Mouse (Mus musculus): ENCODE measurements around the gene Tnp2. TPM values are rescaled to one million over a fixed set of nuclear protein-coding genes. Genes with fewer than 3 reads are reported as not detected.
"Not testable (repeated sequence)": the region's sequence is repeated elsewhere in the genome, so short reads cannot be mapped to it uniquely, and the experiment has no call there.

The Tnp2 gene
- polyA plus RNA-seq, 1 experiment from 2014 or later, result not detected

DNA sequence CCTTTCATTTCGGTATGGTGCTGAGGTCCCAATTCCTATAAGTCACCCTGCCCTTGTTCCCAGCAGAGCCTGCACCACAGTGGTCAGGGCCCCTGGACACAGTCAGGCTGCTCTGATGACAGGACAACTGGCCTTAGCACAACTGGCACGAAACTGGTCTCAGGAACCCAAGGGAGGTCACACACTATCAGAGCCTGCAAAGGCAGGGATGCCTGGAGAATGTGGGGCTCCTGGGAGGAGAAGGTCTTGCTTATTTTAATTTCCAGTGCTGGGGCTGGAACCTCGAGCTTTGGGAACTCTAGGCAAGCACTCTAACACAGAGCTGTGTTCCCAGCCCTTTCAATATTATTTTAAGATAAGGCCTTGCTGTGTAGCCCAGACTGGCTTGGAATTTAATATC is 31.5 kb upstream of the Tnp2 start:
- ATAC-seq (replicated peaks), result no peak
- H3K36me3 ChIP-seq, result no peaks in the 10 kb centered on the region
- no peaks in the 10 kb centered on the region for H3K9me3 ChIP-seq
- no peak overlapping the region for H3K4me2 ChIP-seq (replicated peaks)
- H3K4me1 ChIP-seq, result no peaks in the 10 kb centered on the region
- WGBS, result 70% methylated on average over 3 of the region's 3 CpGs
- no peak overlapping the region for H3K27ac ChIP-seq (replicated peaks)
- no peak overlapping the region for H3K4me3 ChIP-seq
- no peaks in the 10 kb centered on the region for H3K27me3 ChIP-seq
- no peak overlapping the region for H3K9ac ChIP-seq (replicated peaks)

DNA sequence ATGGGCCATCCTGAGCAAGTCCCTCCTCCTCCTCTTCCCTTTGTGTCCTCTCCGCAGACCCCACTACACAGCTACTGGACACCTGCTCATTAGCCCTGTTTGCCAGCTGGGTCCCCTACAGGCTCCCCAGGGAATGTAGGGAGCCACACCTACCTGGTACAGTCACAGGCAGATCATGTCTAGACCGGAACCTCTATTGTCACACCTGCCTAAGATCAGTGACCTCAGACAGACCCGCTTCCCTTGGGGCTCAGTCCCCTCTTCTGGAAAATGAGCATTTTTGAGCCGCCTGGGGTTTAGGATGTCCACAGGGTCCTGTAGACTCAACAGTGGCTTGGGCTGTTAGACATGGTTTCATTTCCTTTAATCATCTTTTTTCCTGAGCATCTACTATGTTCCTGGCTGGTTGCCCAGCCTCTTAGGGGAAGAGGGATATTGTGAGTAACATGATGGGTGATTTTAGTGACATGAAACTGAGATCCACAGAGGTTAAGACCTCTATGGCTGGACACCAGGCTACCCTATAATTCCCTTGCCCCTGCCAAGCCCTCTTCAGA is 30.2 kb upstream of the Tnp2 start:
- Histone ChIP-seq H3K4me3 (no peak overlapping the region), H3K4me1 (no peaks in the 10 kb centered on the region), H3K36me3 (no peaks in the 10 kb centered on the region), H3K4me2 (replicated peaks) (no peak overlapping the region), H3K9ac (replicated peaks) (no peak overlapping the region), H3K27me3 (no peaks in the 10 kb centered on the region), H3K9me3 (no peaks in the 10 kb centered on the region), H3K27ac (replicated peaks) (no peak overlapping the region)
- 86% methylated on average over 4 of the region's 4 CpGs for WGBS
- ATAC-seq (replicated peaks), result no peak

DNA sequence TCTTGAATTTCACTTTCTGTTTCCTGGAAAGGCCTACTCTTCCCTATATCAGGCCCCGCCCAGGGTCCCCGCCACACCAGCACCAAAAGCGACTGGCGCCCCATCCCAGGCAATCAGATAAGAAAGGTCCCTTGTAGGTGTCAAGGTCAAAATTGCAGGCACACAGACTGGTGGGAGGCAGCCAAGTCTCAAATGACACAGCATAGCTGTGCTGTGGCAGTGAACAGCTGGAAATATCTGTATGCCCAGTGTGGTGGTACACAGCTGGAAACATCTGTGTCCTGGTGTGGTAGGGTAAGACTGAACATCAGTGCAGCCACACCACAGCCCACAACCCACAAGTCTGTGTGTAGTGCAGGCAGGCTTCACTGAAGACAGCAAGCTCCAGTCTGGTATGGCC is 26.4 kb upstream of the Tnp2 start:
- H3K36me3 ChIP-seq, result no peaks in the 10 kb centered on the region
- H3K4me1 ChIP-seq, result no peaks in the 10 kb centered on the region
- H3K4me2 ChIP-seq (replicated peaks), result no peak overlapping the region
- no peak overlapping the region for H3K9ac ChIP-seq (replicated peaks)
- H3K4me3 ChIP-seq, result no peak overlapping the region
- 96% methylated on average over 4 of the region's 4 CpGs for WGBS
- H3K27ac ChIP-seq (replicated peaks), result no peak overlapping the region
- no peaks in the 10 kb centered on the region for H3K9me3 ChIP-seq
- ATAC-seq (replicated peaks), result no peak
- no peaks in the 10 kb centered on the region for H3K27me3 ChIP-seq

DNA sequence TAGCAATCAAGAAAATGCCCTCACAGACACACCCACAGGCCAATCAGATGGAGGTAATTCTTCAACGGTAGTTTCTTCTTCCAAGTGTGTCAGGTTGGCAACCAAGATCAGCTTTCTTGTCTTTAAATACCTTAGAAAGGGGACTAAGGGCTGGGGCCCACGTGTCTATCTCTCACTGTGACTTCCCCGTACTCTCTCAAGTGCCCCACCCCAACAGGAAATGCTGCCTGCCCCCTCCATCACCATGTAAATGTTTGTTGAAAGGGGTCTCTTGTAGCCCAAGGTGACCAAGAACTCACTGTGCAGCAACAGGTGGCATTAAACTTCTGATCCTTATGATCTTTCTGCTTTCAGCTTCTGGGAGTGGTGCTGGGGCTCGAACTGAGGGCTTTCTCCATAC is 25.3 kb upstream of the Tnp2 start:
- H3K27ac ChIP-seq (replicated peaks), result no peak overlapping the region
- 73% methylated on average over 4 of the region's 4 CpGs for WGBS
- no peak for ATAC-seq (replicated peaks)

DNA sequence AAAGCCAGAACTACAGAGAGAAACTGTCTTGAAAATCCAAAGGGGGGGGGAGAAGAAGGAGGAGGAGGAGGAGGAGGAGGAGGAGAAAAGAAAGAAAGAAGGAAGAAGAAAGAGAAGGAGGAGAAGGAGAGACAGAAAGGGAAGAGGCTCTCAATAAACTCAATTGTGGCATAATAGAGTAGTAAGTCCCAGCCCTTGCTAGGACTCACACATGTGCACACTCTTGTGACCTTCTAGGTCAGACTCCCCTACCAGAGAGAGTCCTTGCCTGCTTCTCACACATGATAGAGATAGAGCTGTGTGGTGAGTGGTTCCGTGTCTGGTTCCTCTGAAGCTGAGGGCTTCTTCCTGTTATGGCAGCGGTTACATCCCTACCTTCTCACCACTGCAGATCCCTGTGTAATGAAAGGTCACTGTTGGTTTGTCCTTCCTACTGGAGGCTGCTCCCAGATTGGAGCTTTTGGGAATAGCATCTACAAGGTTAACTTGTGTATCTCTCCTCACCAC is 24.5 kb upstream of the Tnp2 start, which contains the start of gene Gm11172:
TSS of gene Gm11172 (plus strand) at position 51 of the 507 bp plus-strand sequence.
- Histone ChIP-seq H3K4me3 (no peak within 1 kb of the TSS), H3K27ac (replicated peaks) (no peak within 1 kb of the TSS), H3K9ac (replicated peaks) (no peak within 1 kb of the TSS), H3K36me3 (no peaks in the 10 kb centered on the region), H3K9me3 (no peaks in the 10 kb centered on the region), H3K27me3 (no peaks in the 10 kb centered on the region), H3K4me2 (replicated peaks) (no peak within 1 kb of the TSS), H3K4me1 (no peaks in the 10 kb centered on the region)
- WGBS, result 96% methylated on average over 2 of the region's 2 CpGs
- ATAC-seq (replicated peaks), result no peak

More for the DNA sequence above, 25.3 kb upstream of the Tnp2 start:
- Histone ChIP-seq H3K9me3 (no peaks in the 10 kb centered on the region), H3K27me3 (no peaks in the 10 kb centered on the region), H3K4me1 (no peaks in the 10 kb centered on the region), H3K36me3 (no peaks in the 10 kb centered on the region), H3K9ac (replicated peaks) (no peak overlapping the region), H3K4me3 (no peak overlapping the region), H3K4me2 (replicated peaks) (no peak overlapping the region)

DNA sequence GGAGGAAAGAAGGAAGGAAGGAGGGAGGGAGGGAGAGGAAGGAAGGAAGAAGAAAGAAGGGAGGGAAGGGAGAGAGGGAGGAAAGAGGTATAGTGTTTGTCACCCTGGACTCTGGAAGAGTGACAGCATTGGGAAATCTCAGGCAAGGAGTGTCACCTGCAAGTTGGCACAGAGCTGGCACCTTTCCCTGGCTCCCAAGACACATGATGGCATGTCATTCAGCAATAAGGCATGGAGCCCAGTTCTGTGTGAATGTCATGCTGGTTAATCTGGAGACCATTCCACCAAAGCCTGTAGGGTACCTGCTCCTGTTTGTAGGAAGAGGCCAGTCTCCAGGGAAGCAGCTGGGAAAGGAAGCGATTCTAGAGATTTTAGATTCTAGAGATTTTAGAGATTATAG is 21.9 kb upstream of the Tnp2 start:
- 97% methylated on average over 1 of the region's 1 CpGs for WGBS
- no peaks in the 10 kb centered on the region for H3K27me3 ChIP-seq
- H3K4me2 ChIP-seq (replicated peaks), result no peak overlapping the region
- H3K27ac ChIP-seq (replicated peaks), result no peak overlapping the region
- H3K4me1 ChIP-seq, result no peaks in the 10 kb centered on the region
- H3K36me3 ChIP-seq, result no peaks in the 10 kb centered on the region
- no peak overlapping the region for H3K9ac ChIP-seq (replicated peaks)
- H3K9me3 ChIP-seq, result no peaks in the 10 kb centered on the region
- no peak for ATAC-seq (replicated peaks)
- no peak overlapping the region for H3K4me3 ChIP-seq

DNA sequence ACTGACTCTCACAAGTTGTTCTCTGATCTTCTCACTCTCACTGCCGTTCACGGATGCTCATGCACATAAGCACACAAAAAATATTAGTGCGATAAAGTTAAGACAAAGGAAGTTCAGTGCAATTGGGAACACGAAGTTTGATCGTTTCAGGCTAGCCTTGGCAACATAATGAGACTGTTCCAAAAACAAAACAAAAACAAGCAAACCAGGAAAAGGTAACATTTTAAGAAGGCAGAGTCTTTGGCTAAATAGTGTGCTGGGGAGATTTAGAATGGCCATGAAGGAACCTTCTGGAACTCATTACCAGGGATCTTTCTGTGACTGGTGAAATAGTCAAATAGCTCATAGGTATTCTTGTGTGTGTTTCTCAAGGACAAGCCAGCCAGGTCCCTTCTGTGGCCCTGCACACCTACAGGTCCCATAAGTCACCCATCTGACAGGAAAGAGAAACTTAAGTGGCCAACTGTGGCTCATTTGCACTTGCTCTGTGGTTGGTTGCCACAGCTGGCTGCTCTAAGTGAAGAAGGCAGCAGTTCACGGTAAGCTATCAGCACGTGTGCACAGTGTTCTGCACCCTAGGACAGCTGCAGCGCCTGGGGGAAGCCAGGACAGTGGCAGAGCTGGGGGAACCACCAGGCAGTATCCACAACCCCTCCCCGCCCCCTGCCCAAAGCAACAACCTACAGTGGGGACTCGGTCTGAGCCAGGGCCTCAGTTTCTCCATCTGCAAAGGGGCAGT is 17.5 kb upstream of the Tnp2 start, which contains the start of gene Prm1:
TSS of gene Prm1 (minus strand) at position 51 of the 739 bp plus-strand sequence.
- no peak within 1 kb of the TSS for H3K4me3 ChIP-seq
- H3K27ac ChIP-seq (replicated peaks), result no peak within 1 kb of the TSS
- ATAC-seq (replicated peaks), result no peak
- no peaks in the 10 kb centered on the region for H3K36me3 ChIP-seq
- no peaks in the 10 kb centered on the region for H3K4me1 ChIP-seq
- no peaks in the 10 kb centered on the region for H3K9me3 ChIP-seq
- no peak within 1 kb of the TSS for H3K4me2 ChIP-seq (replicated peaks)
- 86% methylated on average over 10 of the region's 10 CpGs for WGBS
- no peak within 1 kb of the TSS for H3K9ac ChIP-seq (replicated peaks)
- no peaks in the 10 kb centered on the region for H3K27me3 ChIP-seq

DNA sequence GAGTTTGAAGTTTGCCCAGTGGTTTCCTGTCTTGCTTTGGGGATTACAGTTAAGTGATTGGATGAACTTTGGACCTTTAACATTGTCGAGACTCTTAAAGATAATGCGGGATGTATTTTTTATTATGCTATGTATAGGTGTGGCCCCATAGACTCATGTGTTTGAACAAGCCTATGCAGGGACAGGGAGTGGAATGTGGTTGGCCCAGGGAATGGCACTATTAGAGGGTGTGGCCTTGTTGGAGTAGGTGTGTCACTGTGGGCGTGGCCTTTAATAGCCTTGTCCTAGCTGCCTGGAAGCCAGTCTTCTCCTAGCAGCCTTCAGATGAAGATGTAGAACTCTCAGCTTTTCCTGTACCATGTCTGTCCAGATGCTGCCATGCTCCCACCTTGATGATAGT is 14.0 kb upstream of the Tnp2 start:
- not testable (repeated sequence) for H3K4me2 ChIP-seq (replicated peaks); H3K4me1 ChIP-seq; H3K27me3 ChIP-seq; H3K27ac ChIP-seq (replicated peaks); H3K4me3 ChIP-seq; H3K9me3 ChIP-seq; ATAC-seq (replicated peaks); H3K36me3 ChIP-seq; H3K9ac ChIP-seq (replicated peaks)
- WGBS, result 88% methylated on average over 3 of the region's 3 CpGs

DNA sequence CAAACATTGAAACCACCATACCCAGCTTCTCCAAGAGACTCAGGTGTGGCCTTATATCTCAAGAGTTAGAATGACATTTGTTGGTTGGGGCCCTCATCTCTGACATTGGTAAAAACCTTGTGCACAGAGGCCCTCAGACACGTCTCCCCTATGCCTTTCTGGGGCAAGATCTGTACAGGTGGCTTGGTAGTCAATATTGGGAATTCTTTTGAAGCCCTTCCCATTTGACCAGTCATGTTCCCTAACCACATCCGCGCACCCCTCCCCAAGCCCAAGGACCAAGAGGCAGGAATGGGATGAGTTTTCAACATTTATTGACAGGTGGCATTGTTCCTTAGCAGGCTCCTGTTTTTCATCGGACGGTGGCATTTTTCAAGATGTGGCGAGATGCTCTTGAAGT is 7.6 kb upstream of the Tnp2 start, which contains the start of gene Prm2:
TSS of gene Prm2 (minus strand) at position 101 of the 400 bp plus-strand sequence.
- 78% methylated on average over 6 of the region's 6 CpGs for WGBS
- H3K27me3 ChIP-seq, result peaks cover 4% of the 10 kb centered on the region; the same call in 1 of the 2 replicates
- no peaks in the 10 kb centered on the region for H3K9me3 ChIP-seq
- H3K4me2 ChIP-seq (replicated peaks), result no peak within 1 kb of the TSS
- no peak within 1 kb of the TSS for H3K4me3 ChIP-seq
- no peak within 1 kb of the TSS for H3K27ac ChIP-seq (replicated peaks)
- H3K36me3 ChIP-seq, result no peaks in the 10 kb centered on the region
- H3K9ac ChIP-seq (replicated peaks), result no peak within 1 kb of the TSS
- H3K4me1 ChIP-seq, result no peaks in the 10 kb centered on the region
- ATAC-seq (replicated peaks), result no peak

DNA sequence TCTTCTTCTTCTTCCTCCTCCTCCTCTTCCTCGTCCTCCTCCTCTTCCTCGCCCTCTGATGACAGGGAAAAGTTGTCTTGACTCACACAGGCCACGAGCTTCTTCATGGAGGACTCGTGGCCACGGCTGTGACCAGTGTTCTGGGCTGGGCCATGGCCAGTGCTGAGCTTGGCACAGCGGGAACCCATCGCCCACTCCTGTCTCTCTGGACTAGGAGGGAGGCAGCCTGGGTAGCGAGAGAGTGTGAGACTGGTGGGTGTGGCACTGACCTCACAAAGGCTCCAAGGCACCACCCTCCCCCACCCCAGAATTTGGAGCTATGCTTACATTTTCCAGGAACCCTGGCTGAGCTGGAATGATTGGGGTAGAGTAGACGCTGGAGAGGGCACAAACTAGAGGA is 2.2 kb upstream of the Tnp2 start, which contains the start of gene Prm3:
TSS of gene Prm3 (minus strand) at position 213 of the 400 bp plus-strand sequence.
- ATAC-seq (replicated peaks), result no peak
- WGBS, result 81% methylated on average over 9 of the region's 9 CpGs
- H3K36me3 ChIP-seq, result no peaks in the 10 kb centered on the region
- peaks cover under 1% of the 10 kb centered on the region; the same call in 1 of the 2 replicates for H3K27me3 ChIP-seq
- no peak within 1 kb of the TSS for H3K4me2 ChIP-seq (replicated peaks)
- peaks cover 6% of the 10 kb centered on the region; the same call in 1 of the 2 replicates for H3K4me1 ChIP-seq
- H3K27ac ChIP-seq (replicated peaks), result no peak within 1 kb of the TSS
- no peaks in the 10 kb centered on the region for H3K9me3 ChIP-seq
- H3K9ac ChIP-seq (replicated peaks), result no peak within 1 kb of the TSS
- H3K4me3 ChIP-seq, result no peak within 1 kb of the TSS

DNA sequence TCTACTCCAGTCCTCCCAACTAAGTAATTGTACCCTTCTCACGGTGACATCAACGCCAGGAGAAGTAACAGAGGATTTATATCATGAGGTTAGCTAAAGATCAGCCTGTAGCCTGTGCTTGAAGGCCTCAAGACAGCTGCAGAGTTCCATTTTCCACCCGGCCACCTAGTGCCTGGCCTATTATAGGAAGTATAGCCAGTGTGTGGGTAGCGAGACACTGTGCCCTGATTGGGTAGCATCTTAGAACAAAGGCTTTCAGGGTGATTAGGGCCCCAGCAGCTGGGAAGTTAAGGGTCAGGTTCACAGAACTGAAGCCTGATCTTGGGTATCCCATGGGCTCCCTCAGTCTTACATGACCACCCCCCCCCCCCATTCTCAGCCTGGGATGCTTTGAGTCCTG is 406 bp upstream of the Tnp2 start:
- Histone ChIP-seq H3K4me3 (no peak overlapping the region), H3K4me1 (peaks cover 18% of the 10 kb centered on the region), H3K4me2 (replicated peaks) (no peak overlapping the region), H3K36me3 (no peaks in the 10 kb centered on the region), H3K9me3 (no peaks in the 10 kb centered on the region), H3K27me3 (0 out of 2 replicates have a peak, but pooled peaks cover 2% of the 10 kb centered on the region), H3K9ac (replicated peaks) (no peak overlapping the region), H3K27ac (replicated peaks) (no peak overlapping the region)
- ATAC-seq (replicated peaks), result no peak
- WGBS, result 50% methylated on average over 4 of the region's 4 CpGs

DNA sequence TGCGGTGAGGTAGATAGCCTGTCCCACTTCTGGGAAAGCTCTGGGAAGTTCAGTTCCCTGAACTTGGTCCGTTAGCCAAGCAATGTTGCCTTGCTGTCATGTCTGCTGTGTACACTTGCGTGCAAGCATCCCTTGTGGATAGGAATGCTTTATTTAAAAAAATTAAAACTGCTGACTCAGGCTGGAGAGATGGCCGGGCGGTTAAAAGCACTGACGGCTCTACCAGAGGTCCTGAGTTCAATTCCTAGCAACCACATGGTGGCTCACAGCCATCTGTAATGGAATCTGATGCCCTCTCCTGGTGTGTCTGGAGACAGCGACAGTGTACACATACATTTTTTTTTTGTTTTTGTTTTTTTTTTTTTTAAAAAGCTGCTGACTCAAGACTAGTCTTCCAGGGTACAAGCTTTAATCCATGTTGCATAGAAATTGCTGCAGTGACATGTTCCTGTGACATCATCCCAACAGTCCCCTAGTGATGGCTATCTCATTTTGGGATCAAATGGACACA is 857 bp downstream of the Tnp2 start:
- 83% methylated on average over 7 of the region's 7 CpGs for WGBS
- H3K4me2 ChIP-seq (replicated peaks), result no peak overlapping the region
- no peak overlapping the region for H3K27ac ChIP-seq (replicated peaks)
- peaks cover 15% of the 10 kb centered on the region; the same call in 1 of the 2 replicates for H3K27me3 ChIP-seq
- H3K9me3 ChIP-seq, result no peaks in the 10 kb centered on the region
- H3K9ac ChIP-seq (replicated peaks), result no peak overlapping the region
- H3K4me3 ChIP-seq, result no peak overlapping the region
- no peaks in the 10 kb centered on the region for H3K36me3 ChIP-seq
- ATAC-seq (replicated peaks), result no peak
- peaks cover 19% of the 10 kb centered on the region for H3K4me1 ChIP-seq
